Mouse (Mus musculus): ENCODE measurements around the gene Batf3. TPM values are rescaled to one million over a fixed set of nuclear protein-coding genes. Genes with fewer than 3 reads are reported as not detected.
A peak's percentile ranks its signal among the peaks of the same experiment; 100 is the strongest.

Gene Batf3
- total and polyA plus RNA-seq, 2 experiments from 2014 or later: 1.3 TPM; not detected in 1

DNA sequence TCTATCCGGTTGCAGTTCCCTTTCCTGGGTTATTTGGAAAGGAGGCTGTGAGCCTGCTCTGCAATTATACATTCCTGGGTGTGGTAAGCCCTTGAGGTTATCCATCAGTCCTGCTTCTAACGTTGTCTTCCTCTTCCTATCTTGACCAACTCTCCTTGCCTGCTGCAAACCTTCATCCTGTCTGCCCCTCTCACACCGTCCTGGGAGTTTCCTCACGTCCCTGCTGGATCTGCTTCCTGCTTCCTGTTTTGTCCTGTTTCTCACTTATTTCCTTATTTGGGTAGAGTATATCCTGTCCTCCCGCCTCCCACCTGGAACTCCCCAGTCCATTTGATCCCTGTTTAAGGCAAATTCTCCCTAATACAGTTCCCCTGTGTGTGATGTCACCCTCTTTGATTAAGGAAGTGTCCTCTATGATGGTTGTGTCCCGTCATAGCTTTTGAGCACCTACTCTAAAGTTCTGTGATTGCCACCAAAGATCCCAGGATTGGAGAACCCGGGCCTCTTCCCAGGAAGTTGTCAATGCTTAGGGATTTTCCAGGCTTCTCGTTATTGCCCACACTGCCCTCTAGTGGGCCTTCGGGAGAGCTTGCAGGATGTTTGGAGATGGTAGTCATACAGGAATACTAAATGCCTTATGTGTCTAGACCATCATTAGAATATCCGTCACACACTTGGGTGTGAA is 22.3 kb upstream of the Batf3 start:
- peak overlapping the region; percentile 9 for H3K27ac ChIP-seq (ENCODE audit: low read depth)
- H3K36me3 ChIP-seq (replicated peaks; ENCODE audit: control insufficient read depth, insufficient read depth, low read length): peaks cover 60% of the 10 kb centered on the region
- peak overlapping the region; percentile 3; the same call in 1 of the 2 replicates for H3K4me2 ChIP-seq (ENCODE audit: low read depth, low read length)

DNA sequence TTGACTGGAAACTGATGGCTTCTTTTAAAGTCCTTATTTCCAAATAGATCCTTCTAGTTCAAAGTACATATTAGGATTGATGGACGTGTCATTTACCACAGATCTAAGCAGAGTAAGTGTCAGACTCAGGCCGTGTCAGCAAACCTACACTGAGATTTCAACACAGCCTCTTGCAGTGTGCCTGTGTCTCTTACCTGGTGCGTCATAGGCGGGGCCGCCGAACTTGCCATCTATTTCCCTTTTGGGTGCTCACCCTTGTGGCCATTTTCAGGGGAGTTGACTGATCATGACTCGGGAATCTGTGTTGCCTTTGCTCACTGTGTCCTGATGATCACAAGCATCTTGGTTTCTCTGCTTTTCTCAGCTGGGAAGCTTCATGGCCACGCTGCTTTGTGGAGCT is 14.4 kb upstream of the Batf3 start:
- no peaks in the 10 kb centered on the region for H3K9me3 ChIP-seq (replicated peaks; ENCODE audit: control insufficient read depth, low read length)
- no peaks in the 10 kb centered on the region for H3K27me3 ChIP-seq (ENCODE audit: control insufficient read depth, insufficient read depth, low read length)
- H3K27ac ChIP-seq (ENCODE audit: low read depth): no peak overlapping the region
- H3K36me3 ChIP-seq (replicated peaks; ENCODE audit: control insufficient read depth, insufficient read depth, low read length): peaks cover 26% of the 10 kb centered on the region
- DNase-seq (ENCODE audit: low spot score) (no peak), ATAC-seq (ENCODE audit: insufficient read depth, low read depth) (no peak)
- H3K4me1 ChIP-seq (ENCODE audit: control insufficient read depth, insufficient read depth): no peaks in the 10 kb centered on the region
- no peak overlapping the region for H3K9ac ChIP-seq (replicated peaks; ENCODE audit: low read depth, low read length)
- H3K4me2 ChIP-seq (ENCODE audit: low read depth, low read length): no peak overlapping the region
- WGBS: 91% methylated on average over 8 of the region's 8 CpGs
- H3K4me3 ChIP-seq (ENCODE audit: low read depth, low read length): no peak overlapping the region
- TF ChIP-seq CTCF (IDR thresholded peaks at IDR 0.05; ENCODE audit: low read depth): no peak
- TF ChIP-seq EP300 (IDR thresholded peaks at IDR 0.05; ENCODE audit: low read depth): no peak

More for the DNA sequence above, 22.3 kb upstream of the Batf3 start:
- Histone ChIP-seq H3K4me1 (ENCODE audit: control insufficient read depth, insufficient read depth) (no peaks in the 10 kb centered on the region), H3K9ac (replicated peaks; ENCODE audit: low read depth, low read length) (no peak overlapping the region), H3K4me3 (ENCODE audit: low read depth, low read length) (no peak overlapping the region), H3K27me3 (ENCODE audit: control insufficient read depth, insufficient read depth, low read length) (no peaks in the 10 kb centered on the region), H3K9me3 (replicated peaks; ENCODE audit: control insufficient read depth, low read length) (no peaks in the 10 kb centered on the region)
- whole genome bisulfite sequencing: 39% methylated on average over 10 of the region's 10 CpGs
- peak; percentile 76 for DNase-seq (ENCODE audit: low spot score)
- ATAC-seq (ENCODE audit: insufficient read depth, low read depth): peak; percentile 78
- TF ChIP-seq EP300 (IDR thresholded peaks at IDR 0.05; ENCODE audit: low read depth): no peak
- peak; percentile 81 for TF ChIP-seq CTCF (IDR thresholded peaks at IDR 0.05; ENCODE audit: low read depth)

DNA sequence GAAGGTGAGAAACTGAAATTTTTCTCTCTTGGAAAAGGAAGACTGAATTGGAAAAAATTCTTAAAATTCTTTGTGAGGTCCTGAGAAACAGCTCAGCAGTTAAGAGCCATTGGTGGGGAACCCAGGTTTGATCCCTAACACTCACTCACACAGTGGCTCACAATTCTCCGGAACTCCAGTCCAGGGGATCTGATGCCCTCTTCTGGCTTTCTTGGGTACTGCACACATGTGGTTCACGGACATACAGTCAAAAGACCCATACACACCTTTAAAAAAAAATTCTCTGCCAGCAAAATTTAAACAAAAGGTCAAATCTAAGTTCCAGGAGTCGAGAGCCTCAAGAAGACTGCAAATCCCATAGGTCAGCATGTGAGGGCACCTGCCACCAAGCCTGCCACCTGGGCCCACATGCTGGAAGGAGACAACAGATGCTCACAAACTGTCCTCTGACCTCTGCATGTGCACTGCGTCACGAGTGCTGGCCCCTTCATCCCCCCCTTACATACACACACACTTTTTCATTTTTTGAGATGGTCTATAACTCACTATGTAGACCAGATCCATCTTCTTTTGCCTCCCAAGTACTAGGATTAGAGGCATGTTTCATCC is 12.6 kb upstream of the Batf3 start:
- no peak overlapping the region for H3K27ac ChIP-seq (ENCODE audit: low read depth)
- H3K9me3 ChIP-seq (replicated peaks; ENCODE audit: control insufficient read depth, low read length): no peaks in the 10 kb centered on the region
- WGBS: 79% methylated on average over 5 of the region's 5 CpGs
- no peak overlapping the region for H3K4me2 ChIP-seq (ENCODE audit: low read depth, low read length)
- H3K4me1 ChIP-seq (ENCODE audit: control insufficient read depth, insufficient read depth): no peaks in the 10 kb centered on the region
- DNase-seq (ENCODE audit: low spot score) (no peak), ATAC-seq (ENCODE audit: insufficient read depth, low read depth) (no peak)
- H3K36me3 ChIP-seq (replicated peaks; ENCODE audit: control insufficient read depth, insufficient read depth, low read length): peaks cover 22% of the 10 kb centered on the region
- H3K27me3 ChIP-seq (ENCODE audit: control insufficient read depth, insufficient read depth, low read length): no peaks in the 10 kb centered on the region
- H3K9ac ChIP-seq (replicated peaks; ENCODE audit: low read depth, low read length): no peak overlapping the region
- TF ChIP-seq CTCF (IDR thresholded peaks at IDR 0.05; ENCODE audit: low read depth) (peak; percentile 56), EP300 (IDR thresholded peaks at IDR 0.05; ENCODE audit: low read depth) (no peak)
- no peak overlapping the region for H3K4me3 ChIP-seq (ENCODE audit: low read depth, low read length)

DNA sequence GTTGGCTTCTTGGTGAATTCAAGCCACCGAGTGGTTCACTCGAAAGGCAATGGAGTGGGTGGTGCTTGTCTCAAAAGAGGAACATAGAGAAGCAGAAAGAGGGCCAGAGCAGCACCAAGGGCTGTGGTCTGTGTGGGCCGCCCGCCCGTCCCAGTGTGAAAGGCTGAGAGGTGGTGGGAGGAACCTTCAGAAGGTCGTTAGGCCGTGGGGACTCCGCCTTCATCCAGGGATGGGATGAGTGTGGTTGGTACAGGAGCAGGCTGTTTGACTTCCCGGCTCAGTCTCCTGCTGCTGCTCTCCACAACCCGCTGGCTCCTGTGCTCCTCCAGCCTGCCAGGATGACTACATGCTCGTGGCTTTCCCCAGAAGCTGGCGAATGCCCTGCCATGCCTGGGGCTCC is 12.1 kb upstream of the Batf3 start:
- ATAC-seq (ENCODE audit: insufficient read depth, low read depth): no peak
- H3K4me1 ChIP-seq (ENCODE audit: control insufficient read depth, insufficient read depth): no peaks in the 10 kb centered on the region
- H3K27ac ChIP-seq (ENCODE audit: low read depth): no peak overlapping the region
- DNase-seq (ENCODE audit: low spot score): no peak
- no peaks in the 10 kb centered on the region for H3K27me3 ChIP-seq (ENCODE audit: control insufficient read depth, insufficient read depth, low read length)
- no peaks in the 10 kb centered on the region for H3K9me3 ChIP-seq (replicated peaks; ENCODE audit: control insufficient read depth, low read length)
- 76% methylated on average over 12 of the region's 12 CpGs for WGBS
- no peak overlapping the region for H3K4me3 ChIP-seq (ENCODE audit: low read depth, low read length)
- no peak overlapping the region for H3K9ac ChIP-seq (replicated peaks; ENCODE audit: low read depth, low read length)
- H3K36me3 ChIP-seq (replicated peaks; ENCODE audit: control insufficient read depth, insufficient read depth, low read length): peaks cover 16% of the 10 kb centered on the region
- TF ChIP-seq EP300 (IDR thresholded peaks at IDR 0.05; ENCODE audit: low read depth) (no peak), CTCF (IDR thresholded peaks at IDR 0.05; ENCODE audit: low read depth) (no peak)
- H3K4me2 ChIP-seq (ENCODE audit: low read depth, low read length): no peak overlapping the region

DNA sequence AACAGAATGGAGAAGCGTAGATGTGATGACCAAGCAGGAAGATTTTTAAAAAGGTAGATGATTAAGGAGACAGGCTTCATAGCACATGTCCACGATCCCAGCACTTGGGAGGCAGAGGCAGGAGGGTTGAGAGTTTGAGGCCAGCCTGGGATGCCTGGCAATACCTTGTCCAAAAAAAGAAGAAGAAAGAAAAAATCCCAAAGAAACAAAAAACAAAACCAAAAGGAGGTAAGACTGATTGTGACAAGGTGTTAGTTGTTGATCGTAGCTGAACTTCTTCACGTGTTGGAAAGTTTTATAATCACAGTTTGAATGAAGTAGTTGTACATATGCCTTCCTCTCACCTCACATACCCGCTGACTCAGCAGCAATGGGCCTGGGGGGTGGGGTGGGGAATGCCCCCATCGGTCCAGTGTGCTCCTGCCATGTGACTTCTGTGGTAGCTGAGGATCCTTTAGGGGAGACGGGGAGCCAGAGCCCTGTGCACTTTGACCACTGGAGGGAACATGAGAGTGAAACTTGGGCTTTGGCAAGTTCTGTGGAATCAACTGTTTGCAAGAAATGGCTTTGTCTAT is 11.3 kb upstream of the Batf3 start:
- Histone ChIP-seq H3K4me3 (ENCODE audit: low read depth, low read length) (no peak overlapping the region), H3K27ac (ENCODE audit: low read depth) (no peak overlapping the region), H3K27me3 (ENCODE audit: control insufficient read depth, insufficient read depth, low read length) (no peaks in the 10 kb centered on the region), H3K4me1 (ENCODE audit: control insufficient read depth, insufficient read depth) (no peaks in the 10 kb centered on the region), H3K4me2 (ENCODE audit: low read depth, low read length) (no peak overlapping the region), H3K9ac (replicated peaks; ENCODE audit: low read depth, low read length) (no peak overlapping the region), H3K9me3 (replicated peaks; ENCODE audit: control insufficient read depth, low read length) (no peaks in the 10 kb centered on the region), H3K36me3 (replicated peaks; ENCODE audit: control insufficient read depth, insufficient read depth, low read length) (peaks cover 12% of the 10 kb centered on the region)
- ATAC-seq (ENCODE audit: insufficient read depth, low read depth): no peak
- DNase-seq (ENCODE audit: low spot score): no peak
- TF ChIP-seq EP300 (IDR thresholded peaks at IDR 0.05; ENCODE audit: low read depth) (no peak), CTCF (IDR thresholded peaks at IDR 0.05; ENCODE audit: low read depth) (no peak)
- 80% methylated on average over 7 of the region's 7 CpGs for WGBS
